Mouse (Mus musculus): ENCODE data around the gene Pah. TPM values are rescaled to one million over a fixed set of nuclear protein-coding genes. Genes with fewer than 3 reads are reported as not detected.

Pah gene
- not detected for polyA plus RNA-seq (2017; shearing (Covaris generic))

GRCm38 (mm10) chr10:87521646-87522045 is at the start of gene Pah:
Gene Pah, plus strand, starts transcription at chr10:87521795.

DNA sequence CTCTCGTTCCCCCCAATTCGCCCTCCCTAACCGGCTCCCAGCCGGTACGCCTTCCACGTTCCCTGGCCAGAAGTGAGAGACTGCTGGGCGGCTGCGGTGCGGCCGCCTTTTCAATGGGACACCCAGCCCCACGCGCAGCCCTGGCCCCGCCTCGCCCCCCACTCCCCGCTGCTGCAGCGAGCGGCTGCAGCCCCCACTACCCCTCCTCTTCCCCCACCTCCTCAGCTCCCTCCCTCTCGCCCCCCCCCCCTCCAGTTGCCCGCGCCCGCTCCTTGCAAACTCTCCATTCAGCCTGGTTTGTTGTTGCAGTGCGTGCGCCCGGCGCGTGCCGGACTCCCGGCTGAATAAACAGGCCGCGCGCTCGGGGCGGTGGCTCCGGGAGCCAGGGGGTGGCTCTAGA is 28.0 kb upstream of the Pah start, which contains the start of gene Ascl1:
Gene Ascl1, minus strand, starts transcription at position 85 of the 400 bp plus-strand sequence.

Other genes starting within 250 kb of the Pah start
- gene Ascl1, start 28.1 kb upstream of the Pah start, polyA plus RNA-seq (2017; shearing (Covaris generic)), result not detected